Mouse (Mus musculus): ENCODE measurements around the gene Zfp281.
A peak's percentile ranks its signal among the peaks of the same experiment; 100 is the strongest.

Gene Zfp281

DNA sequence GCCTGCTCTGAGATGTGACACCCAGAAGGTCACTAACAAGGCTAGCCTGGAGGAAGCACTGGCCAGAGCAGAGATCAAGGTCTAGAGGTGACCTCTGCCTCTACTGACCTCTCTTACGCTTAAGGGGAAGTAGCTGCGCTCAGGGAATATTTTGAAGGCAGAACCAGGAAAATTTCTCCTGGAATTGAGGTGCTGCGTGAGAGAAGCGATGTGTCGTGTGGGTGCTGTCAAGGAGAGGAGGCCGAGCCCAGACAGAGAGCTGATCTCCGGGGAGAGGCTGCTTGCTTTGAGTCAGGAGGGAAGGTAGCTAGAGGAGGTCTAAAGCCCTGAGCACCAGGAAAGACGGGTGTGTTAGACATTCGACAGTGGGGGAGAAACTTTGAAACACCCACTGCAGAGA lies 35.2 kb downstream of the Zfp281 start:
- no peak for DNase-seq

DNA sequence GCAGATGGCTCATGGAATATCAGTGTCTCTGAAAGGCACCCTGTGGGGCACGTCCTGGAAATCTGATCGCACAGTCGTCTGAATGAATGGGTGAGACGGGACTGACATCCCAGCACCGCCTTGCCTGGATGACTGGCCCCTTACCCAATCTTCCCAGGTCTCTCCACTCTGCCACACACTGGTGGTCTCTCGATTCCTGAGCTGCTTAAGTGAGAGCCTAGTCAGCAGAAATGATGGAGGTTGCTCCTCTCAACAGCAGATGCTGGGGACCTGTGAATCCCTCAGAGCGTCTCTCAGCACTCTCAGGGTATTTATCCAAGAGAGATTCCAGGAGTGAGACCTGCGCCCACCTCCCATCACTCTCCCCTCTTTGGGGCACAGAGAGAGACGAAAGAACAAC lies 36.8 kb downstream of the Zfp281 start:
- DNase-seq = no peak

GRCm38 (mm10) chr1:136661939-136662563 lies 37.4 kb downstream of the Zfp281 start:
- no peak for DNase-seq

DNA sequence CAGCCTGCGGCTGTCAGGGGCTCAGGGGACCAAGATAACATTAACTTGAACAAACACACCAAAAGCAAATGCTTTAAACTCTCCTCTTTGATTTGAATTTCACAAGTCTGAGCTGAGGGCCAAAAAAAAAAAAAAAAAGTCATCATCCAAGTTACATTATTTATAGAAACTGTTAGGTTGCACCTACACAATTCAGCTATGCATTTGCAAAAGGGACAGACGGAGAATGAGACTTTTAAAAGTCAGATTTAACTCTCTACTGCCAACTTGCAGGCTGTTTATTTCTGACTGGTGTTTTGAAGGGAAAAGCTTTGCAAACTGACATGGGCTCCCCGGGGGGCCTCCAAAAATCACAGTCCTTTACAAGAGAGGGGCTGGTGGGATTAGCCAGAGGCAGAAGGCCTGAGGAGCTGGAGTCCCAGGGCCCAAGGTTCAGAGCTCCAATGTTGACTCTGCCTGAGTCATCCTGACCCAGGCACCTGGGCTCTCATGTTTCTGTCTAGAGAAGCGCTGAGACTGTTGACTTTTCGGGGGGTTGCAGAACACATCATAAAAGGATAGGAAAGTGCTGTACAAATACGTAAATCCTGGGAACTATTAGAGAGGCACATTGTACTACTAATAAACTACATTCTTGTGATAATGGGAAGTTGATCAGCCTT lies 40.4 kb downstream of the Zfp281 start:
- DNase-seq = no peak

GRCm38 (mm10) chr1:136666513-136666912 lies 41.8 kb downstream of the Zfp281 start:
- DNase-seq = no peak

DNA sequence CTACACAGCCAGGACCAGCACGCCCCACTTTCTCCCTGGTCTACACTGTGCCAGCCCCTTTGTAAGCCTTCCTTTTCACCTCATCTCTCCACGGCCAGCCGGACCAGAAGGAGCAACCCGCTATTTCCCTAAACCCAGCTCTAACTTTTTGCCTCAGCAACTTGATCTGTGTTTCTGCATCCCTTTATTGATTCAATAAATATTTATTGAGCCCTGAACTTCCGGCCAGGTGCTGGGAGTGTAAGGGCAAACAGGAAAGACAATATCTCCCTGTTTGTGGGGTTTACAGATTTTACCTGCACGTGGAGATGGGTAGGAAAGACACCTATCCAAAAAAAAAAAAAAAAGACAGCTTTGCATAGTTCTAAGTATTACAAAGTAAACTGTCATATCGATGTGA lies 45.2 kb downstream of the Zfp281 start:
- no peak for DNase-seq

GRCm38 (mm10) chr1:136670421-136670820 lies 45.7 kb downstream of the Zfp281 start:
- DNase-seq = peak; percentile 8

DNA sequence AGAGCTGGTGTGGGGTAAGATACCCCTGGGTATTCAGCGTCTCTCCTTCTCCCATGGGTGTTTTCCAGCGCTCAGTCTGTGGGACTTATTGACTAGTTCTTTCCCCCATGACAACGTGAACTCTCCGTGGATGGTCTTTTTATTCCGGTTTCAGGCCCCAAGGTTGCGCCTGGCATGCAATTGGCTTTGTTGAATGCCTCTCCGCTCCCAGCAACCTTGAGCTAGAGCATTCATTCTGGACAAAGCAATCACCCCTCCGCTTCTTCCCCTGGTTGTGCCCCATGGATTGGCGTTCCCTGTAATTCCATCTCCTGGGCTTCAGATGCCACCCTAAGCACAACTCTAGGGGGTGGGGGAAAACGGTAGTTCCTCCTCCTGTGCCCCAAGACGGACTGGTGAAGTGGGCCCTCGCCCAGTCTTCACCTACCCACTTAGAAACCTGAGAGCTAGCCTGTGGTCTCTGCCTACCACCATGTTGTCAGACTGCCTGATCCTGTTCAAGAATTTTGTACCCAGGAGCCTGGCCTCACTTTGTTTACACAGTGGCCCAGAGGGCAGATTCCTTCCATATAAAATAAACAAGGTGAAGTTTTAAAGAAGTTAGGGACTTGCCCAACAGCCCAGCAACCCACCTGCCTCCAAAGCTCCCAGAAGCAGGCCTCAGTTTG lies 47.2 kb downstream of the Zfp281 start:
- DNase-seq = no peak

GRCm38 (mm10) chr1:136672564-136672963 lies 47.9 kb downstream of the Zfp281 start:
- DNase-seq = no peak

GRCm38 (mm10) chr1:136673293-136673692 lies 48.6 kb downstream of the Zfp281 start:
- no peak for DNase-seq

- DNase-seq = no peak
These were observed 50.1 kb downstream of the Zfp281 start for GRCm38 (mm10) chr1:136674548-136675455.

DNA sequence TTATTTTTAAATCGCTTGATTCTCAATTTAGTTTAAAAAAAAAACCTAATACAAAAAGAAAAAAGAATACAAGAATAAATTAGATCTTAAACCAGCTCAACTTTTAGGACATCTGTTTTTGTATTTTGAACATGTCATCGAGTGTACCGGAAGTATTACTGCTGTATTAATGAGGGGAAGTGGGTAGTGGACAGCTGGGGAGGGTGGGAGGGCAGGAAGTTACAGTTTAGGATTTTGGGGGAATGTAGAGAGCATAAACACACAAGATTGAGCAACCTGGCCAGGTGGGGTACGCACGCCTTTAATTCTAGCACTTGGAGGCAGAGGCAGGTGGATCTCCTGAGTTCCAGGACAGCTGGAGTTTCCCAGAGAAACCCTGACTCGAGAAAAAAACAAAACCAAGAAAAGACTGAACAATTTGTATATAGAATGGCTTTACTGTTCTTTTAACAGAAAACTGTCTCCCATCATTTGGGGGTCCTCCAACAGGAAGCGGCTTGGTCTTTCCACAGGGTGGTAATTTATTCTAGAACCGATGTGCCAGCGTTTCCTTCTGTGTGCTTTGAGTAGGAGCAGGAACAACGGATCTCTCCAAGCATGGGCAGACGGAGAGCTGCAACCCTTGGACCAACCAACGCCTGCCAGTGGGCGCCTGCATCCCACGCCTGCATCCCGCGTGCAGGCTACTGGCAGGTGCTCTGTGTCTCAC lies 51.2 kb downstream of the Zfp281 start:
- no peak for DNase-seq

DNA sequence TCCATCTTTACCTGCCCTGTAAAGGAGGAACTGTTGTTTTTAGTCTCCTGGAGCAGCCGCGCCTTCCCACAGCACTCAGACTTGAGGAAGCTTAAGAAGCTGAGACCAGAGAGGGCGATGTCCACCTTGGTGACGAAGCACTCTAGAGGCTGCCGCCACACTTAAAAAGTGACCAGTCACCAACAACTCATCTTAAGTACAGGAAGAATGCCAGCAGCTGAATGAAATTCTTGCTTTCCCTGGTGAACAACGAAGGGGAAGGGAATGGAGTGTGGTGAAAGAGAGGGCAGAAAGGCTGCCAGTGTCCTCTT lies 51.7 kb downstream of the Zfp281 start:
- no peak for DNase-seq

DNA sequence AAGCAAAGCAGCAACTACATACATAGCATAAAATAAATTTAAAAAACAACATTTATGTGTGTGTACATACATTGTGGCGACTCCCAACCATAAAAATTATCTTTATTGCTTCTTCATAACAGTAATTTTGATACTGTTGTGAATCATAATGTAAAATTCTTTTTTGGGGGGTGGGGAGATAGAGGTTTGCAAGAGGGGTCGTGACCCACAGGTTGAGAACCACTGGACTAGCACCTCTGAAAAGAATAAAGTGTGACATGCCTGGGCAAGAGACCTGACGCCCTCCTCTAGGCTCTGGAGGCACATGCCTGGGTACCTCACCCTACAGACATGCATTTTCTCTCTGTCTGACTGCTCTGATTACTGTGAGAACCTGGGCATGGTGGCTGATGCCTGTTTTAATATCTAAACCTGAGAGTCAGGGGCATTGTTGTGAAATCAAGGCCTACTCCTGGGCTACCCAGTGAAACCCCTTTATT lies 53.2 kb downstream of the Zfp281 start:
- no peak for DNase-seq

GRCm38 (mm10) chr1:136678836-136679235 lies 54.1 kb downstream of the Zfp281 start:
- DNase-seq = no peak

Data from cerebellum, adult 9-11 months (tissue).